Mouse (Mus musculus) spleen, adult 2 months (tissue): ENCODE measurements around the gene Vmn2r18. TPM values are rescaled to one million over a fixed set of nuclear protein-coding genes. Genes with fewer than 3 reads are reported as not detected.
A peak's percentile ranks its signal among the peaks of the same experiment; 100 is the strongest.

Experiments used
- DNase-seq, 2 experiments: peaks; one replicate each; pipeline versions ENCODE4 v3.0.0 to v3.0.0-alpha.2; 2012 to 2021; ENCODE audit warnings: low spot score in 2 of 2, low read depth in 1 of 2
- H3K27ac ChIP-seq: fragments of 200-500 bp; 2 replicates; pipeline ENCODE4 v1.5.1; 2012; ENCODE audit warnings: low read length, inconsistent platforms; ENCODE audit not compliant: insufficient read depth
- H3K27me3 ChIP-seq: fragments of 200-500 bp; 2 replicates; pipeline ENCODE4 v1.6.1; 2012; ENCODE audit warnings: mild to moderate bottlenecking, moderate library complexity, low read length, inconsistent platforms; ENCODE audit not compliant: control insufficient read depth, insufficient read depth
- H3K36me3 ChIP-seq: fragments of 200-500 bp; 2 replicates; pipeline ENCODE4 v1.6.1; 2012; ENCODE audit warnings: mild to moderate bottlenecking, low read length, inconsistent platforms; ENCODE audit not compliant: control insufficient read depth, insufficient read depth
- H3K4me1 ChIP-seq: fragments of 200-500 bp; 2 replicates; pipeline ENCODE4 v1.6.1; 2011; ENCODE audit warnings: inconsistent platforms; ENCODE audit not compliant: control insufficient read depth, insufficient read depth, insufficient read length
- H3K4me3 ChIP-seq: fragments of 200-500 bp; 2 replicates; pipeline ENCODE4 v1.5.1; 2011; ENCODE audit warnings: mild to moderate bottlenecking, inconsistent platforms; ENCODE audit not compliant: insufficient read depth, insufficient read length; ENCODE audit errors: extremely low read depth
- CTCF ChIP-seq: fragments of 200-500 bp; IDR thresholded peaks from 2 replicates; pipeline ENCODE4 v1.5.1; 2011; ENCODE audit warnings: mild to moderate bottlenecking, inconsistent platforms; ENCODE audit not compliant: insufficient read depth, insufficient read length, insufficient replicate concordance; ENCODE audit errors: extremely low read depth
- POLR2A ChIP-seq: fragments of 200-500 bp; IDR thresholded peaks from 2 replicates; pipeline ENCODE4 v1.6.1; 2011; ENCODE audit warnings: low read depth, low read length, inconsistent platforms
- WGBS: fragments of 180-500 bp; shearing (Covaris S2); methylation state at CpG from one replicate; pipeline ENCODE4 v1.1.7; 2018; 5-methylcytosine and 5-hydroxymethylcytosine counted together
- polyA plus RNA-seq: library from polyadenylated mRNA; depleted of rRNA; stranded (reverse); fragments of >200 nt; gene quantifications from 2 replicates; pipeline ENCODE4 v1.2.3, GENCODE M21; 2012; rRNA removed

Gene Vmn2r18
- not detected in 2 replicates for polyA plus RNA-seq

DNA sequence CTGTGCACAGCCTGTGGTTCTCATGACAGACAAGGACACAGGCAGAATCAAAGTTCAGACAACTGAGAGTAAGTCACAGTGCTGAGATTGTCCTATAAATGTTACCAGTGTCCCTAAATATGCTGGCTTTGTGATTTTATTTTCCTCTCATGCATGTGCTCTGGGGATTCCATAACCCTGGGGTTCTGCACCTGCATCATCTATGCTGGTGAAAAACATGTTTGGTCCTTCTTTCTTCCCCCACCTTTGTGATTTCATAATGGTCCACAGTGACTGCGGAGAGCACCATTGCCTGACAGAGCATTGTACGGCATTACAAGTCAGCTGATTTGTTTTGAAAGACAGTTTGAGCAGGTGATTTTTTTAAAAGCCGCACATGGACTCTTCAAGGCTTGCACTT, at the start of gene Vmn2r18:
Vmn2r18 (minus strand) TSS at position 101 of the 400 bp plus-strand sequence.
- no peak for DNase-seq
- Histone ChIP-seq H3K36me3 (no peaks in the 10 kb centered on the region), H3K27ac (no peak within 1 kb of the TSS), H3K4me1 (no peaks in the 10 kb centered on the region), H3K4me3 (no peak within 1 kb of the TSS), H3K27me3 (no peaks in the 10 kb centered on the region)
- TF ChIP-seq CTCF (no peak), POLR2A (no peak)
- 94% methylated on average over 3 of the region's 3 CpGs for WGBS

DNA sequence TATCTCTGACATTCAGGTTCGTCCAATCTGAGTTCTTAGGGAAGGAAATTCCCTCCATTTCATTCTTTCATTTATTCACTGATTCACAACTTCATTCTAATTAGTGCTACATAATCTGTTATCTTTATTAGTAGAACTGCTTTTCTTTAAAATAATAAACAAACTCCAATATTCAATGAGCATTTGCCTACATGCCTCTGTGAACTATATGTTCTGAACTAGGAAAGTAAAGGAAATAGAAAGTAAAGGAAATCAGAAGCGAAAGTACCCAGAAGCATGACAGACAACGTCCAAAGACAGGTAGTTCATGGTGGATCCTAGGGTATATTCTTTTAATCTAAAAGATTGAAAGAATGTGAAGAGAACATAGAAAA, 45.6 kb upstream of the Vmn2r18 start:
- no peak for DNase-seq
- Histone ChIP-seq H3K4me3 (no peak overlapping the region; the same call in 1 of the 2 replicates), H3K27me3 (no peaks in the 10 kb centered on the region), H3K4me1 (no peaks in the 10 kb centered on the region; the same call in 1 of the 2 replicates), H3K36me3 (peaks cover 6% of the 10 kb centered on the region; the same call in 1 of the 2 replicates), H3K27ac (no peak overlapping the region)
- 50% methylated on average over 3 of the region's 3 CpGs for WGBS
- TF ChIP-seq POLR2A = no peak
- TF ChIP-seq CTCF = no peak

DNA sequence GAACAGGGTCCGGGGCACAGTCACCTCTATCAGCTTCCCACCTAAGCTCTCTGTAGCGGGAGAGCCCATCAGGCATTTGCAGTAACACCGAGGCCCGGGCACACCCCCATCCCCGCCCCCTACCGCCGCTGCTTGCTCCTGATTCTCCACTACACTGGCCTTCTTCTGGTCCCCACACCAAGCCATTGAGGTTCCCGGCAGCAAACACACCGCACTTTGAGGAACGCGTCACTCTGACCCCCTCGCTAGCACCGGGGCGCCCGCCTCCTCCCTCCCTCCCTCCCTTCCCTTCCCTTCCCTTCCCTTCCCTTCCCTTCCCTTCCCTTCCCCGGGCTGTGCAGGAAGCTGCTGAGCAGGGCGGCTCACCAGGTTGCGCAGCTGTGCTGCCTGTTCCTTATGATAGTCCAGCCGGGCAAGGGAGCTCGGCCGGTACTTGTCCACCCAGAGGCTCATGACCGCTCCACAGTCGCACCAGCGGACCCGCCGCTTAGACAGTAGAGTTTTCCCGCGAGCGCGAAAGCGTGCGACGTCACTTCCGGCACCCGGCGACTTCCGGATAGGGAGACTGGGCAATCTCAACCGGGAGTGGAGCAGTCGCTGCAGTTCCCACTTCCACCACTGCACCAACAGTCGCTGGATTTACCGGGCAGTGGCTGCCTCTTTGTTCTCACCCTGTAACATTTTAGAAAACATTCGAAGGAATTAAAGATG, 45.0 kb upstream of the Vmn2r18 start, which contains the start of gene Rfc3:
Rfc3 (minus strand) TSS at position 543 of the 711 bp plus-strand sequence.
- peak within 1 kb of the TSS; percentile 71 for H3K4me3 ChIP-seq
- WGBS = under 1% methylated on average over 40 of the region's 42 CpGs
- peaks cover 8% of the 10 kb centered on the region for H3K36me3 ChIP-seq
- TF ChIP-seq CTCF (peak; percentile 65; the same call in 1 of the 2 replicates), POLR2A (no peak)
- peak; percentile 86 to 91 for DNase-seq
- H3K27me3 ChIP-seq = no peaks in the 10 kb centered on the region
- H3K4me1 ChIP-seq = no peaks in the 10 kb centered on the region; the same call in 1 of the 2 replicates
- peak within 1 kb of the TSS; percentile 13; the same call in 1 of the 2 replicates for H3K27ac ChIP-seq

DNA sequence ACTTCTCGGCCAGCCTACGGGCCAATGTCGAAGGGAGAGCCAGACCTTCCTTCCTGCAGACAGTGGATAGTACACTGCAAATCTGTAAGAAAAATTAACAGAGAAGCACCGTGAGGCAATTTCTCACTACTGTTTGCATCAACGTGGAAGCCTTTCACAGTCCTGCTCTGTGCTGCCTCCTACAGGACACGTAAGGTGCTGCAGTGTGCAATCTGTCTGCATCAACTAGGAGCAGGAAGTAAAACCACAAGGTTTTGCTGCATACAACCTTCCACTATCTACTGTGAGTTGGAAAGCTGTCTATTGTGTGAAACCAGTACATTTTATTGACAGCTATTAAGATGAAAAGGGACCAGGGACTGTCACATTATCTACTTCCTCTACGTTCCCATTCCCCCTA, 39.0 kb upstream of the Vmn2r18 start:
- TF ChIP-seq CTCF = peak; percentile 24; the same call in 1 of the 2 replicates
- no peak for TF ChIP-seq POLR2A
- 91% methylated on average over 7 of the region's 7 CpGs for WGBS
- Histone ChIP-seq H3K27me3 (no peaks in the 10 kb centered on the region), H3K36me3 (peaks cover 27% of the 10 kb centered on the region), H3K4me3 (no peak overlapping the region), H3K27ac (no peak overlapping the region), H3K4me1 (peaks cover 9% of the 10 kb centered on the region)
- peak in 1 of 2 experiments; percentile 11 for DNase-seq

DNA sequence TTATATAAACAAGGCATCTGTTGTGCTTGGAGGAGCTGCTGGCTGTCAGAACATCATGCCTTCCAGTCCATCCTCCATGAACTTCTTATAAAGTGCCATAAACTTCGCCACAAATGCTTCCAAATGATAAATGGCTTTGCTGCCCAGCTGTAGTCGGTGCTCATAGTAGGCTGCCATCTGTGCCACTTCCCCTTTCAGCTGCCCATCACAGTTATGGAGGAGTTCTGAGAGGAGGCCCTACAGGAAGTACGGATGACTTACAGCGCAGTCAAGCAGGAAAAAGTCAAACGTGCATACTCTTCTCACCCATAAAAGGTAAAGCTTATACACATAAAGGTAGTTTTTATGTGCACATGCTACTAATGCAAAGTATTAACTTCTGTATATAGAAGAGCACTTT, 37.0 kb upstream of the Vmn2r18 start:
- DNase-seq = peak; percentile 44 to 57
- Histone ChIP-seq H3K27me3 (no peaks in the 10 kb centered on the region), H3K4me1 (peaks cover 9% of the 10 kb centered on the region; the same call in 1 of the 2 replicates), H3K36me3 (peaks cover 23% of the 10 kb centered on the region), H3K27ac (peak overlapping the region; percentile 18; the same call in 1 of the 2 replicates), H3K4me3 (no peak overlapping the region)
- 25% methylated on average over 5 of the region's 5 CpGs for WGBS
- TF ChIP-seq POLR2A (no peak), CTCF (no peak)

DNA sequence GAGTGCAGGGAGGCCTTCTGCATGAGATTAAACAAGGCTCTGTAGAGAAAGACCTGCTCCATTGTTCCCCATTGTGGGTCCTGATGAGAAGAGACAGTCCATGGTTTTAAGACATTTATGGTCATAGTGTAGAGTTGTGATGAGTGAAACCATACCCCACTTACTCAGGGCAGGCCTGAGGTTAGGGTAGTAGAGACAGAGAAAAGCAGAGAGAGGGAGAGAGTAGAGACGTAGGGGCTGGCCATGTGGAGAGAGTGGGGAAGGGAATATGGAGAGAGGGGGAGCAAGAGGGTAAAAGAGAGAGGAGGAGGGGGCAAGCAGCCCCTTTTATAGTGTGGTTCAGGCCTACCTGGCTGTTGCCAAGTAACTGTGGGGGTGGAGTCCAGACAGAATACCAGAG, 36.3 kb upstream of the Vmn2r18 start:
- H3K27ac ChIP-seq = 0 out of 2 replicates have a peak overlapping the region, but pooled peaks have one; percentile 22
- WGBS = 95% methylated on average over 1 of the region's 1 CpGs
- no peak for DNase-seq
- H3K4me3 ChIP-seq = no peak overlapping the region
- no peaks in the 10 kb centered on the region for H3K27me3 ChIP-seq
- H3K36me3 ChIP-seq = peaks cover 20% of the 10 kb centered on the region
- TF ChIP-seq POLR2A (no peak), CTCF (no peak)
- peaks cover 9% of the 10 kb centered on the region; the same call in 1 of the 2 replicates for H3K4me1 ChIP-seq

DNA sequence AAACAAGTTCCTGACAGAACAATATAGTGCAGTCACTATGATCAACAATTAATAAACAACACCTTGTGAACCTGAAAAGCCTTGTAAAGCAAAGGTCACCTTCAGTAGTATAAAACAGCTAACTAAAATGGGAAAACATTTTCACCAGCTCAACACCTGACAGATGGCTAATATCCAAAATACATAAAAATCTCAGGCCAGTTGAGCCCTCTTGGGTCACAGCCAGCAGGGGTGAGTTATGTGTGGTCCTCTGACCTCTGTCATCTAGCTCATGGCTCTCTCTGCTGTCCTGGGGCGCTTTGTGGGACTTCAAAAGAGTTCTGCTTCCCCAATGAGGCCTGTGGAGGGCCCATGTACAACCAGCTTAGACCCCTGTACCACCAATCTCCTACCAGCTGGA, 4.1 kb downstream of the Vmn2r18 start:
- Histone ChIP-seq H3K4me1 (no peaks in the 10 kb centered on the region), H3K27ac (no peak overlapping the region), H3K4me3 (no peak overlapping the region), H3K36me3 (no peaks in the 10 kb centered on the region), H3K27me3 (no peaks in the 10 kb centered on the region)
- DNase-seq = no peak
- TF ChIP-seq POLR2A = no peak
- TF ChIP-seq CTCF = no peak
- 55% methylated on average over 1 of the region's 1 CpGs for WGBS

Other genes with a start within 250 kb of the Vmn2r18 start
- gene Gm42906, start 177.9 kb downstream of the Vmn2r18 start, polyA plus RNA-seq = not detected in 2 replicates
- 5.7 and 6.8 TPM in 2 replicates for gene Rfc3, start 45.2 kb upstream of the Vmn2r18 start, polyA plus RNA-seq